ENCODE assay signal across 8 mouse cellular contexts in genomic region chrX:21061460-21061859, GRCm38 (mm10). TPM values are rescaled to one million over a fixed set of nuclear protein-coding genes. Genes with fewer than 3 reads are reported as not detected.
DNase-seq lines count a peak whose midpoint lies in the region; ATAC-seq and TF ChIP-seq lines count a peak whose summit lies in the region.

No protein-coding gene starts in this region.

- no peak for TF ChIP-seq POLR2A in heart, adult 2 months (IDR thresholded peaks at IDR 0.05; ENCODE audit: insufficient read depth, low read depth, low read length)
- no peak for TF ChIP-seq POLR2A in small intestine, adult 2 months (IDR thresholded peaks at IDR 0.05; ENCODE audit: low read depth, low read length)

- no peak for DNase-seq in heart, adult 2 months
- no peak for DNase-seq in heart, postnatal 25 days (ENCODE audit: low spot score)
- DNase-seq in frontal cortex, postnatal 10 days (ENCODE audit: low spot score in 2 of 2), result no peak
- no peak for DNase-seq in layer of hippocampus, adult 9-11 months

- H3K79me2 ChIP-seq in heart, adult 2 months (replicated peaks; ENCODE audit: control insufficient read depth, insufficient read depth, low read length), result no peaks in the 10 kb centered on the region

- peak; percentile 68 for ATAC-seq in erythroid progenitor cell, adult 5-6 weeks (replicated peaks; ENCODE audit: low FRiP score, poor library complexity, severe bottlenecking)
- peak; percentile 69; the same call in 1 of the 2 replicates for ATAC-seq in limb, embryonic 13.5 days (ENCODE audit: low FRiP score, low read depth)

- peak; percentile 8; the same call in 1 of the 2 replicates for TF ChIP-seq CTCF in heart, adult 2 months (IDR thresholded peaks at IDR 0.05)
- no peak for TF ChIP-seq CTCF in E14TG2a.4 (conservative IDR thresholded peaks at IDR 0.05; ENCODE audit: low read length)
- TF ChIP-seq CTCF in small intestine, adult 2 months (IDR thresholded peaks at IDR 0.05; ENCODE audit: extremely low read depth, insufficient read length, insufficient replicate concordance, low read depth, low read length), result no peak

- H3K27ac ChIP-seq in heart, adult 2 months, result peak overlapping the region; percentile 59; the same call in 1 of the 2 replicates
- H3K27ac ChIP-seq in limb, embryonic 13.5 days, result no peak overlapping the region
- H3K27ac ChIP-seq in small intestine, adult 2 months (ENCODE audit: insufficient read depth, low read depth, low read length), result peak overlapping the region; percentile 67

- TF ChIP-seq EP300 in heart, adult 2 months (IDR thresholded peaks at IDR 0.05; ENCODE audit: insufficient read depth, low read depth, low read length), result no peak

- peak overlapping the region; percentile 59 for H3K4me2 ChIP-seq in limb, embryonic 13.5 days (replicated peaks)

- H3K36me3 ChIP-seq in heart, adult 2 months (ENCODE audit: control insufficient read depth, insufficient read depth, low read length), result no peaks in the 10 kb centered on the region
- H3K36me3 ChIP-seq in E14TG2a.4 (ENCODE audit: insufficient read depth, low read length), result no peaks in the 10 kb centered on the region
- H3K36me3 ChIP-seq in limb, embryonic 13.5 days, result no peaks in the 10 kb centered on the region
- H3K36me3 ChIP-seq in small intestine, adult 2 months (ENCODE audit: control insufficient read depth, insufficient read depth, low read length), result no peaks in the 10 kb centered on the region

- peak overlapping the region; percentile 52 for H3K4me3 ChIP-seq in heart, adult 2 months
- H3K4me3 ChIP-seq in E14TG2a.4 (replicated peaks; ENCODE audit: low read length), result peak overlapping the region; percentile 80
- H3K4me3 ChIP-seq in limb, embryonic 13.5 days, result peak overlapping the region; percentile 51
- H3K4me3 ChIP-seq in small intestine, adult 2 months (ENCODE audit: low read depth, low read length), result peak overlapping the region; percentile 94

- no peaks in the 10 kb centered on the region for H3K4me1 ChIP-seq in heart, adult 2 months (ENCODE audit: control insufficient read depth, insufficient read depth, low read length)
- H3K4me1 ChIP-seq in E14TG2a.4 (replicated peaks; ENCODE audit: low read depth, low read length), result 0 out of 2 replicates have a peak, but pooled peaks cover 2% of the 10 kb centered on the region
- H3K4me1 ChIP-seq in limb, embryonic 13.5 days, result no peaks in the 10 kb centered on the region
- no peaks in the 10 kb centered on the region for H3K4me1 ChIP-seq in small intestine, adult 2 months (ENCODE audit: control insufficient read depth, insufficient read depth, insufficient read length, low read length)

- H3K27me3 ChIP-seq in heart, adult 2 months (ENCODE audit: control insufficient read depth, insufficient read depth, low read length), result no peaks in the 10 kb centered on the region
- H3K27me3 ChIP-seq in E14TG2a.4 (ENCODE audit: insufficient read depth, low read length), result no peaks in the 10 kb centered on the region
- H3K27me3 ChIP-seq in limb, embryonic 13.5 days, result no peaks in the 10 kb centered on the region
- H3K27me3 ChIP-seq in small intestine, adult 2 months (ENCODE audit: control insufficient read depth, insufficient read depth, low read length), result no peaks in the 10 kb centered on the region

- intact Hi-C loops in heart, adult 2 months (cut with DNase I), result loop anchor here (5.0 to 10.0 kb wide), 2 partner anchors 99 to 207 kb away; partner anchors contain the start of gene Uxt
- intact Hi-C loops in heart, postnatal 25 days (cut with DNase I), result loop anchor here (5.0 kb wide), 1 partner anchor 99 kb away; the partner anchor contains the start of gene Uxt

- H3K9me3 ChIP-seq in E14TG2a.4 (ENCODE audit: low read length), result no peaks in the 10 kb centered on the region
- H3K9me3 ChIP-seq in limb, embryonic 13.5 days, result no peaks in the 10 kb centered on the region

- peak overlapping the region; percentile 44 for H3K9ac ChIP-seq in heart, adult 2 months (ENCODE audit: low read depth, low read length)
- H3K9ac ChIP-seq in limb, embryonic 13.5 days, result peak overlapping the region; percentile 63

- WGBS in heart, adult 2 months, result 23% methylated on average over 9 of the region's 9 CpGs
- WGBS in limb, embryonic 13.5 days, result 18% methylated on average over 9 of the region's 9 CpGs
- 20% methylated on average over 9 of the region's 9 CpGs for WGBS in small intestine, adult 2 months

RNA-seq across cellular contexts. Expression of gene Zfp182, which starts 0.7 kb away (rescaled TPM):
- total RNA-seq in heart, adult 2 months (2021), result 1 to 10 TPM; 2.7 to 3.1 TPM
- polyA plus RNA-seq in heart, adult 2 months (2012; rRNA removed), result 0.74 and 1.6 TPM in 2 replicates
- total RNA-seq in heart, postnatal 25 days (2021), result 1 to 10 TPM; 3.4 to 3.8 TPM
- 10.5 and 16.6 TPM in 2 replicates for total RNA-seq in erythroid progenitor cell, adult 5-6 weeks (2015; ENCODE audit: low replicate concordance)
- 7.2 and 8.9 TPM in 2 replicates for total RNA-seq in erythroid progenitor cell, adult 5-6 weeks (2017; ENCODE audit: low replicate concordance)
- polyA plus RNA-seq in limb, embryonic 13.5 days (2015; fragmentation: Nextera tagmentation; extraction: Ambion mirVana), result 5.3 and 6.1 TPM in 2 replicates
- polyA plus RNA-seq in small intestine, adult 2 months (2012; rRNA removed), result 0.41 and 0.79 TPM in 2 replicates

RNA-seq across cellular contexts. Expression of gene Spaca5, which starts 6.7 kb away (rescaled TPM):
- total RNA-seq in heart, adult 2 months (2021), result not detected
- polyA plus RNA-seq in heart, adult 2 months (2012; rRNA removed), result not detected in 2 replicates
- not detected for total RNA-seq in heart, postnatal 25 days (2021)
- not detected in 2 replicates for total RNA-seq in erythroid progenitor cell, adult 5-6 weeks (2015; ENCODE audit: low replicate concordance)
- not detected in 2 replicates for total RNA-seq in erythroid progenitor cell, adult 5-6 weeks (2017; ENCODE audit: low replicate concordance)
- not detected in 2 replicates for polyA plus RNA-seq in limb, embryonic 13.5 days (2015; fragmentation: Nextera tagmentation; extraction: Ambion mirVana)
- polyA plus RNA-seq in small intestine, adult 2 months (2012; rRNA removed), result not detected in 2 replicates

RNA-seq across cellular contexts. Expression of gene Zfp300, which starts 27.9 kb away (rescaled TPM):
- total RNA-seq in heart, adult 2 months (2021), result under 1 TPM; 0.31 to 0.41 TPM
- polyA plus RNA-seq in heart, adult 2 months (2012; rRNA removed), result 0.06 and 0.12 TPM in 2 replicates
- total RNA-seq in heart, postnatal 25 days (2021), result under 1 TPM; 0.56 to 0.78 TPM
- total RNA-seq in erythroid progenitor cell, adult 5-6 weeks (2015; ENCODE audit: low replicate concordance), result not detected in 2 replicates
- not detected in 2 replicates for total RNA-seq in erythroid progenitor cell, adult 5-6 weeks (2017; ENCODE audit: low replicate concordance)
- 2.3 and 2.4 TPM in 2 replicates for polyA plus RNA-seq in limb, embryonic 13.5 days (2015; fragmentation: Nextera tagmentation; extraction: Ambion mirVana)
- polyA plus RNA-seq in small intestine, adult 2 months (2012; rRNA removed), result 0.03 TPM in 1 of 2 replicates, not detected in the other

RNA-seq across cellular contexts. Expression of gene Ssxa1, which starts 54.2 kb away (rescaled TPM):
- not detected for total RNA-seq in heart, adult 2 months (2021)
- polyA plus RNA-seq in heart, adult 2 months (2012; rRNA removed), result not detected in 2 replicates
- not detected for total RNA-seq in heart, postnatal 25 days (2021)
- total RNA-seq in erythroid progenitor cell, adult 5-6 weeks (2015; ENCODE audit: low replicate concordance), result not detected in 2 replicates
- total RNA-seq in erythroid progenitor cell, adult 5-6 weeks (2017; ENCODE audit: low replicate concordance), result not detected in 2 replicates
- not detected in 2 replicates for polyA plus RNA-seq in limb, embryonic 13.5 days (2015; fragmentation: Nextera tagmentation; extraction: Ambion mirVana)
- polyA plus RNA-seq in small intestine, adult 2 months (2012; rRNA removed), result not detected in 2 replicates
